Mouse (Mus musculus) cerebellum, postnatal 25 days (tissue): ENCODE data around the gene Zfp383.
"Not testable (repeated sequence)": the region's sequence is repeated elsewhere in the genome, so short reads cannot be mapped to it uniquely, and the experiment has no call there.

Source experiments
- DNase-seq, 2 experiments: peaks; one replicate each; pipeline ENCODE4 v3.0.0; 2021; ENCODE audit warnings: mixed read lengths in 2 of 2

Gene Zfp383

DNA sequence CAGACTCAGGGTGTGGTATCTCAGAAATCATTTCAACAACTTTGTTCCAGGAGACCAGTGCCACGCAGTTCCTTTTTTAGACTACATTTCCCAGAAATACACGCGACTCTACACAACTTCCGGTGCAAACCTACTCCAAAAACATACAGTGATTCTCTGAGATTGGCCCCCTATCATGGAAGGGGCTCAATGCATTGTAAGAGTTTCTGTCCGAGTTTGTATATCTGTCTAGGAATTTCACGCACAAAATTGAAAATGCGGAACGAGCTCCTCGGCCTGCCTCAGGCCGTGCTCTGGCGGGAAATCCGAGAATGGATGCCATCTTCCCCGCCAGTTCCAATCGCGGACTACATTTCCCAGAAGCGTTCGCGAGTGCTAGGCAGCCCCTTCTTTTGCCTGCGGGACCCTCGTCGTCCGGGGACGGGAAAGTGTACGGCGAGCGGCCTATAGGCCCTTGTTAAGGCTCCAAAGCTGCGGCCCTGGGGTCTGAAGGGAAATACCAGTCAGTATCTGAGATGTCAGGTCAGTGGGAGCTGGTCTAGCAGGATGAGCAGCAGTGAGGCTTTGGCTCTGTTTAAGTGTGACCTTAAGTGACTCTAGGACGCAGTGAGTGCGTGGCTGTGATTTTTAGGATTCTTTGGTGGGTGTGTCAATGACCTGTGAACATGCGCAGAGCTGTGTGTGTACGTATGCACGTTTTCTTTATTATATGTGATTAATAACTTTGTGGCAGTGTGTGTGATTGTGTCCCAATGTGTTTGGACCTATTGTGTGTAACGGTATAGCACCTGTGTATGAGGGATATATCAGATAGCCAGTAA is at the start of gene Zfp383:
Zfp383 (plus strand) TSS at position 94 of the 821 bp plus-strand sequence.
- peak; percentile 83 to 87 for DNase-seq

DNA sequence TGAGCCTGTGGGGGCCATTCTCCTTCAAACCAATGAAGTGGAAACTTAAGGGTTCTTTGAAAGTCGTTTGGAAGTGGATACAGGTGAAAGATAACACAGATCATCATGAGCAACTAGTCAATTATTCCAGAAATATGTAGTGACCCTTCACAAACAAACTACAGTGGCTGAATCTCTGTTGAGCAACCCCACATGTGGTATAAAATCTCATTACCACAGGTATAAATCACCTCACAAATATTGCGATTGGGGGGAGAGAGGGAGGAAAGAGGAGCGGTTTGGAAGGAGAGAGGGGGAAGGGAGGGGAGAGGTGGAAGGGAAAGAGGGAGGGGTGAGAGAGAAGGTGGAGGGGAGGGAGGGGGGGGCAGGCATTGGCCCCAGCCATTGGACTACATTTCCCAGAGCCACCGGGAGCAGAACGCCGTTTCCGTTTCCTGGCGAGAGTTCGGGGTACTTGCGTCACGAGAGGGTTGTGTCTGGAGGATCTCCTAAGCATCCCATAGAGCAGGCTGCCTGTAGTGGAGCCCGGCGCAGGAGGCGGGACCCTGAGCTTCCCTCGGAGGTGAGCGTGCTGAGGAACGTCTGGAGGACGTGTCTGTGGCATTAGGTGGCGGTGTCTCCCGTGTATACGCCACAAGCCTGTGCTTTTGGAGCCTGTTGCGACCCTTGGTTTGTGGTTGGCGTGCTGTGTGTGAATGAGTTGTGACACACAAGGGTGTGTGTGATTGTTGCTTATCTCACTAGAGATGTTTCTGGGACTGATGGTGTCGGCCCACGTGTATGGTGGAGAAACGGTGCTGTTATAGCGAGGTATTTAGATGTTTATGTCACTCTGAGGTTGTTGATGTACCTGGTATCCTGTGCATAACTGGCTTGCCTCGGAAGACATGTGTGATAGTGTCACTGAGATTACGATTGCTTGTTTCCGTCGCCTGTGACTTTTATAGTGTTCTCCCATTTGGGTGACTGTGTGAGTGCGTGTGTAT is 48.2 kb upstream of the Zfp383 start, which contains the start of gene Zfp420:
Zfp420 (plus strand) TSS at position 448 of the 986 bp plus-strand sequence.
- peak; percentile 89 to 96 for DNase-seq

DNA sequence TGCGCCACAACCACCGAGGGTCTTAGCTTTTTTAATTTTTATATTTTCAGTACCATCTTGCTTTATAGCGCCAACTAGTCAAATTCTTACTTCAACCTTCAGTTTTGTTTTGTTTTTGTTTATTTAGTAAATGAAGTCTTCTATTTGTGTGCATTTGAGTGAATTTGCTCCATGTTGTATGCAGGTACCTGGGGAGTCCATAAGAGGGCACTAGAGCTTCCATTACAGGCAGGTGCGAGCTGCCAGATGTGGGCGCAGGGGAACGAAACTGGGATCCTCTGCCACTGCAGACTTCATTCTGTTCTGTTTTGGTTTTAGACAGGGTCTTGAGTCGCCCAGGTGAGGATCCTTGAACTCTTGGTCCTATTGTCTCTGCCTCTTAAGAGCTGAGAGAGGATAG is 46.4 kb upstream of the Zfp383 start:
- DNase-seq: no peak

DNA sequence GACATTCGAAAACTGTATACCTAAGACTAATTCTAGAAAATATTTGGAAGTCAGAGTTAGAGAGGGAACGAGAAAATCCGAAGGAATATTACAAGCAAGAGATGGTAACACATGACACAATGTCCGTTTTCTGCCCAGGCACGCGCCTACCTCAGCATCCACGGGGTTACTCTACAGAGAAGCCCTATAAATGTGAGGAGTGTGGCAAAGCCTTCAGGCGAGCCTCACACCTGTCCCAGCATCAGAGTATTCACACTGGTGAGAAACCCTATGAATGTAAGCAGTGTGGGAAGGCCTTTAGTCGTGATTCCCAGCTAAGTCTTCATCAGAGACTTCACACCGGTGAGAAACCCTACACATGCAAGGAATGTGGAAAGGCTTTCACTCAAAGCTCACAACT is 33.8 kb upstream of the Zfp383 start:
- no peak for DNase-seq

DNA sequence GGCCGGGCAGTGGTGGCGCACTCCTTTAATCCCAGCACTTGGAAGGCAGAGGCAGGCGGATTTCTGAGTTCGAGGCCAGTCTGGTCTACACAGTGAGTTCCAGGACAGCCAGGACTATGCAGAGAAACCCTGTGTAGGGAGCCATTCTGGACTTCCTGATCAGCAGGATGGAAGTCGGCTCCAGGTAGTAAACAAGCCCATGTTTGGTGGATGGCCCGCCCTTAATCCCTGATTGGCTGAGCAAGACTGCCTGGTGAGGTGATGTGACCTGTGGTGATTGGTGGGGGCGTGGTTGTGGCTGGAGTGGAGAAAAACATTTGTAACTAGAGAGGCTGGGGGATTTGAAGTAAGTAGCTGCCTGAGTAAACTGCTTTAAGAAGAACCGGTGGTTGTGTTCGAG is 30.5 kb upstream of the Zfp383 start:
- not testable (repeated sequence) for DNase-seq

DNA sequence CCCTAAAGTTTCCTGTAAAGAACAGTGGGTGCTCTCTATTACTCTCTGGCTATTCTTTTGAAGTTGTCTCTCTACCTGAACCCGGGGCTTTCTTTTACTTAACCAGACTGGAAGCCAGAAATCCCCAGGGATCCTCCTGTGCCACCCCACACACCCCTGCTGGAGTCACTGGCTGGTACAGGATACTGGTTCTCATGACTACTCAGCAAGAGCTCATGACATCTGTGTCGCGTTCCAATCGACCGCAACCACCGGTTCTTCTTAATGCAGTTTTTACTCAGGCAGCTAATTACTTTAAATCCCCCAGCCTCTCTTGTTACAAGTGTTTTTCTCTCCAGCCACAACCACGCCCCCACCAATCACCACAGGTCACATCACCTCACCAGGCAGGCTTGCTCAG is 28.0 kb upstream of the Zfp383 start:
- DNase-seq: no peak

DNA sequence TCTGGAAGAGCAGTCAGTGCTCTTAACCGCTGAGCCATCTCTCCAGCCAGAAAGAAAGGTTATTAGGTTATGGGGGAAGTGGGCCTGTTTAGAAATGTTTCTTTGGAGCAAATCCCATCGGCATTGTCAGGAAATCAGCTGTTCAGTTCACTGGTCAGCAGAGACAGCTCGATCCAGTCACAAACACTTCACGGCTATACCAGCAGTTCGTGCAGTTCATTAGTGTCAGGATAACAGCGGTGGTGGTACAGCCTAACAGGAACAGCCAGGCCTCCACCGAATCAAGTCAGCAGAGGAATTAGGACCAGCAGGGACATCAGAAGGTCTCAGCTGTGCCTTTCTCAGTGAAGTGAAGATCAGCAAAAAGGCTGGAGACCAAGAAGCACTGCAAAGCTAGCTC is 27.1 kb upstream of the Zfp383 start:
- DNase-seq: no peak

DNA sequence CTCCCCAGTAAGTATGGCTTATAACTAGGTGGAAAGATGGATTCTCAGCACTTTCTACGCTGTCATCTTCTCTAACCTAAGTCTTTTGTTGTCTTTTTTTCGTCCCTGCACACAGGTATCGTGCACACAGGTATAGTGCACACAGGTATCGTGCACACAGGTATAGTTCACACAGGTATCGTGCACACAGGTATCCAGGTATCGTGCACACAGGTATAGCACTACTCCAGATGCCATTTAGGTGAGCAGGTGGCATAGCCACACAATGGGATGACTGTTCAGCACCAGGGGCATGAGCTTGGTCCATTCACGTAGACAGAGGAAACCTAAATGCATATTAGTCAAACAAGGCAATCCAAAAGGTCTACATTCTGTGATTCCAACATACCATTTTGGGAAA is 17.5 kb upstream of the Zfp383 start:
- no peak for DNase-seq

DNA sequence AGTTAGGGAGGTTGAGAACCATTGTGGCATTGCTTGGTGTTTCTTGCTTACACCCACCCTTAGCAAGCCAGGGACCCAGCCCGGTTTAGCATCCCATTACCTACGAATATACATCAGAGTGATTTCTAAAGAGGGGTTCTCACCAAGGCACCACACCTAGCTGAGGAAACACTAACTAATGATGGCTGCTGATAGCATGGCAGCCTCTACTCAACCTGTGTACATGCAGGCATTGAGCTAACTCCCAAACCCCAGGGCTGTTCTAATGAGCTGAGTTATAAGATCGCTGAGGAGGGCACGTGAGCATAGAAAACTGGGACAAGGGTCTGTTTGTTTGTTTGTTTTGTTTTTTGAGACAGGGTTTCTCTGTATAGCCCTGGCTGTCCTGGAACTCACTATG is 15.3 kb upstream of the Zfp383 start:
- no peak for DNase-seq

DNA sequence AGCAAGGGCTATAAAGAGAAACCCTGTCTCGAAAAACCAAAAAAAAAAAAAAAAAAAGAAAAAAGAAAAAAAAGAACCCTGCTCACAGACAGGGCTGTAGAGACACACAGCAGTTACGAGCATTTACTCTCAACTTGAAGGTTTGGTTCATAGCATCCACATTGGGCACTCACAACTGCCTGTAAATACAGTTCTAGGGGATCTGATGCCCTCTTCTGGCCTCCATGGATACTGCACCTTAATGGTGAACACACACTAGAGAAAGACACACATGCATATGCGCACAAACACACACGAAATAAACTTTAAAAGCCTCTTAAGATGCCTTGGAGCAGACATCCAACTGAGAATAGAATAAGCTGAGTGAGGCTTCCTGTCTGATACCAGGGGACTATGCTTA is 9.7 kb upstream of the Zfp383 start:
- no peak for DNase-seq

DNA sequence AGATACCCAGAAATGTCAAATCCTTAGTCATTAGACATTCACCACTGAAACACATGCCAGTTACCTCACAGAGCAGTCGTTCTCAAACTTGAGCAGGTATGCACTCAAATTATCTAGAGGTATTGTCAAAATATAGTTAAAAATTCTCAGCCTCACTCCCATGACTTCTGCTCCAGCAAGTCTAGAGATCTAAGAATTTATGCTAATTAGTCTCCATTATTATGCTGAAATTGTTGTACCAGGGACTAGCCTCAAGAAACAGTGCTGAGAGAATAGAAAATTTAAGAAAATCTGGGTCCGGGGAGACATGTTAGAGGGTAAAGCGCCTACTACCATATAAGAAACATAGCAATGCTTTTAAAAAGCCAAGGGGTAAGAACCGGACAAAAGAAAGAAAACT is 3.9 kb upstream of the Zfp383 start:
- DNase-seq: no peak

DNA sequence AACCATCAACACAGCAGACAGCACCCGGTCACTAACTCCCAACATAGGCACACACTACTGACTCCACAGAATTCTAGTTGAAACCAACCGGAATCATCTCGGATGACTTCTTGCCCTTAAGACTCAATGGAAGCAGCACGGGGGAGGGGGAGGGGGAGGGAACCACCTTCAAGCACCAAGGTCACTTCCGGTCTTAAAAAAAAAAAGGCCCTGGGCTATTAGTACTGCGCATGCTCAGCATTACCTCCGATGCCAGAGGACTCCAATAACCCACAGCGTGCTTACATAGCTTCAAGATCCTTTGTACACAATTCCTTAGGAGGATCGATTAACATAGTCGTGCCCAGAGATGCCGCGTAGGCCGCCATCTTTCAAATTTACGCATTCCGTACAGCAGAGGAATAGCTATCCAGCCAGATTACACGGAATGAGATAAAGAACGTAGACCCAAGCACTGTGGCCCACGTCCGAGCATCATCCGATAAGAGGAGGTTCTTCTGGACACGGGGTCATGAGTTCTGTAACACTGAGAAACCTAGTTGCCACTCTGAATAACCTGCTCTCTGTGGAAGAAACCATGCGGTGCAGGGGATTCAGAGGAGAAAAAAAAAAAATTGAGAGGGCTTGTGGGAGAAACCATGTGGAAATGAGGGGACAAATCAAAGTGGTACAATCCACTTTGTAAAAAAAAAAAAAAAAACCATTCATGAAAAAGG is 1.9 kb upstream of the Zfp383 start, which contains the start of gene Zfp27:
Zfp27 (minus strand) TSS at position 607 of the 716 bp plus-strand sequence.
- peak; percentile 76 to 82 for DNase-seq

DNA sequence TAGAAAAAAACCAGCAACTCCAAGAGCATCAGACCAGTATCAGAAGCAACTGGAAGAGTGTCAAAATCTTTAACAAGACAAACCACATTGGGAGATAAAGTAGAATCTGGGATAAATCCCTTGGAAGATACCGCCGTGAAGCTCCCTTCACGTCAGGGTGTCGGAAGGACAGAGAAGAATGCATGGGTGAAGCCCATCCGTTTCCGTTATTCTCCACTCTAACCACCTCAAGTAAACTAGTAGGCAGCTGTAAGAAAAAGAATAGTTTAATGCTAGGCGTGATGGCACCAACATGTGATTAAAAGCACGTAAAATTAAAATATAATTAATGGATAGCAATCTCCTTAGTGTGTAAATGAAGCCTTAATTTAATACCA is 1.4 kb upstream of the Zfp383 start:
- peak in 1 of 2 experiments; percentile 18 for DNase-seq

DNA sequence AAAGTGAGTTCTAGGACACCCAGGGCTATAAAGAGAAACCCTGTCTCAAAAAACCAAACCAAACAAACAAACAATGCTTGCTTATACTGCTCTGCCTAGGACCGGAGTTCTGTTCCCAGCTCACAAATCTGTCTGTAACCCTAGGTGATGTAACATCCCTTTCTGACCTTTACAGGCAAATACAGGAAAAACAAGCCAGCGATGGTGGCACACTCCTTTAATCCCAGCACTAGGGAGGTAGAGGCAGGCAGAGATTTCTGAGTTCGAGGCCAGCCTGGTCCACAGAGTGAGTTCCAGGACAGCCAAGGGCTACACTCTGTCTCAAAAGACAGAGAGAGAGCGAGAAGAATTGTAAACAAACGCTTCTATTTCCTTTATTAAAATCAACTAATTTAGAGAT is 817 bp upstream of the Zfp383 start:
- no peak for DNase-seq

DNA sequence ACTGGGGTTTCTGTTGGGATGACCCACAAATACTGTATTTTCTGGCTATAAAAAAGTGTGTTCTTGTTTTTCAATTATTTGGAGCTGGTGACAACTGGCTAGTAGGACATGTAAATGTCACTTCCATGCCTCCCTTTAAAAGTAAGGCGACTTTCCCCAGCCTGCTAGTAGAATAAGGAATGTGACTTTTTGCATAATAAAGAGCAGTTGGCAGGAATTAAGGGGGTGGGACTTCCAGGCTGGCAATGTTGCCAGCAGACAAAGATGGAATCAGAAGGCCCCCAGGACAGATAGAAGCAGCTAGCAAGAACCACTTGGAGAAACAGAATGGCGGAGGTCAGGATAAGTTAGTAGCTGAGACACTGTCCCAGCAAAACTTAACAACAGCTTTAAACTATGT is 2.2 kb downstream of the Zfp383 start:
- DNase-seq: no peak

DNA sequence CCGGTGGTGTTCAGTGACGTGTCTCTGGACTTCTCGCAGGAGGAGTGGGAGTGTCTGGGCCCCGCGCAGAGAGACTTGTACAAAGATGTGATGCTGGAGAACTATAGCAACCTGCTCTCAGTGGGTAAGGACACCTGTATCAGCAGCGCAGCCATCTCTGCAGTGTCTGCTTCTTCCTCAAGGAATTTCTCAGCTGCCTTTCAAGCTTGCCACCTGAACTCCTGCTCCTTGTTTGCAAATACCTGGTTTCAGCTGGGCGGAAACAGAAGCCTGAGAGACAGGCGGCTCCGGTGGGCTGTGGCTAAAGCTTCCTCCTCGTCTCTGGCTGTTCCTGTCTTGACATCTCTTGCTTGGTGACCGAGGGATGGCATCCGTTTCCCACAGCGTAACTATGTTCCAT is 4.1 kb downstream of the Zfp383 start:
- DNase-seq: no peak

DNA sequence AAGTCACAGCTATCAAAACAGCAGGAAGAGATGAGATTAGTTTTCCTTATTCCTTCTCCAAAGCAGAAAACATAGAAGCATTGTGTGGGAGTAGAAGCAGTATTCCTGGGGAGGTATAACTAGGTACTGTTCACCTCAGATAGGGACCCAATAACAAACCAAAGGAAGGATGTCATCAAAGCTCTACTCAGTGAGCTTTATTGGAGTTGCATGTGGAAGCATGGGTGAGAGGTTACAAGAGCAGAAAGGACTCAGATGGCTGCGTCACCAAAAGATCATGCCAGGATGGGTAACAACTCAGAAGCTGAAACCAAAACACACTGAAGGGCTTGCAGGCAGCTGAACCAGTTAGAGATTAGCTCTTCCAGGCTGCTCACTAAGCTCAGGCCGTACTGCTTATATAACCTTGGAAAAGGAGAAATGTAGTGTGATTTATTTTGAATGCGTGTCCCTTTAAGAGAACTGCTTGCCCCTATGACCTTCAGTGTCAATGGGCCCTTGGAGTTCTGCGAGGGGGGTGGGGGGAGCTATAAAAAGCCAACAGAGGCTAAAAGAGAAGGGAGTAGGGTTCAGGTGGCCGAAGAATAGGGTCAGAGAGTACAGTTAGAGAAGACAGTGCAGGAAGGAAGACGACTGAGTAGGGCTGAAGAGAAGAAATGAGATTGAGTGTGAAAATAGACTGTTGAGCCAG is 9.5 kb downstream of the Zfp383 start:
- no peak for DNase-seq

DNA sequence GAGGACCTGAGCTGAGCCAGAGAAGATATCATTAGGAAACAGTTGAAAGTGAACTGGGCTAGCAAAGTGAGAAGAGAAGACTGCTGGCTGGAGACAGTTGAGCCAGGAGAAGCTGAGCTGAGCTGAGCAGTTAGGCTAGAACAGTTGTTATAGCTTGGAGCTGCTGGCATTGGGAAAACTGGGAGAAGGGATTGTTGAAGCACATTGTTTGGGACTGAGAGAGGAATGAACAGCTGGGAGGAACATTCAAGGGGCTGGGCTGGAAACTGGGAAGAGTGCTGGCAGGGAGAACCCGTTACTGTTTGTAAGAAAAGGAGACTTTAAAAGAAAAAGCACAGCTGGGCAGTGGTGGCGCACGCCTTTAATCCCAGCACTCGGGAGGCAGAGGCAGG is 10.0 kb downstream of the Zfp383 start:
- no peak for DNase-seq

DNA sequence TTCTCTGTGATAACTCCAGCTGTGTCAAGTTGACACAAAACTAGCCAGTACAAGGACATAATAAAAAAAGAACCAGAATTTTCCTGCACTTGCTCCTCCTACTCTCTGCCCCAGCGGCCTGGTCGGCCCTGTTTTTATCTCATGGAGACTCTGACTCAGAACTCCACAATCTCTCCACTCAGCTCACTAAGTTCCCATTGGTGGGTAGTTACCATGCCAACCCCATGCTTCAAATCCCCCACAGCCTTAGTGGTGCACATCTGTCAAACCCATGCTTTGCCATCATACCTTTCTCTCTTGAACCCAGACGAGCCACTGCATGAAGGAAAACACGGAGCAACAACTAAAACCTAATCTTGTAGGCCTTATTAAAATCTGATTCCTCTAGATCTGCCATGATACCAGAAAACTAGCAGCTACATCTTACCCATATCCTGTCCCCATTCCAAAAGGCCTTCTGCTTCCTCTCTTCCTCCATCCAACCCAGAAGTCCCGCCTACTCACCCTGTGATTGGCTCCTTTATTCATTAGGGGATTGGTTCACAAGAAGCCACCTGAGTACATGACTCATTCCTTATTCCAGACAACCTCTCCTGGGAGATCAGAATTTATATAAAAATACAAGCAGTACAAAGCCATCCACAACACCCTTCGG is 13.5 kb downstream of the Zfp383 start:
- no peak for DNase-seq

DNA sequence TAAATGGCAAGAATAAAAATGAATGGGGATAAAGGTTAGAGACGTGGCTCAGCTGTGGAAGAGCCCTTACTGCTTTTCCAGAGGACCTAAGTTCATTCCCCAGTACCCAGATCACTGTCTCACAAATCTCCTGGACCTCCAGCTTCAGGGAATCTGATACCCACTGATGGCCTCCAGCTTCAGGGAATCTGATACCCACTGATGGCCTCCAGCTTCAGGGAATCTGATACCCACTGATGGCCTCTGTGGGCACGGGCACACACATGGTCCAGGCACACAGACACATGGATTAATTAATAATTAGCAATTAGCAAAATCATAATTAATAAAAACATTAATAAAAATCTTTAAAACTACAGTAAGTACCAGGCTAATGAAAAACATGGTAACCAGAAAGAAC is 14.8 kb downstream of the Zfp383 start:
- DNase-seq: no peak

DNA sequence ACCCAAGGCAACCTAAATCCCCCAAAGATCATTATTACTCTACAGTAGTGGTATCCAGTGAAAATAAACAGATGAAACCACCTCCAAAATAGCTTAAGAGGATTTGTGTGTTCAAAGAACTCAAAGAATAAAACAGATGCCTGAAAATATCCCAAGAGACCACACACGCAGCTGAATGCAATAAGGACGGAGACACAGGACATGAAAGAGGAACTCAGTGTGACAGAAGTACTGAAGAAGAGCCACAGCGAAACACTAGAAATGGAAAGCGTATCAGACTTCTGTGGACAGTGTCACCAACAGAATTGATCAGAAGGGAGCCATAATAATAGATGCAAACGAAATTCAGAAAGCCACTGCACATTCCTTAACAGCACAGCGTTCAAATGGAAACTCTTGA is 30.8 kb downstream of the Zfp383 start:
- no peak for DNase-seq

DNA sequence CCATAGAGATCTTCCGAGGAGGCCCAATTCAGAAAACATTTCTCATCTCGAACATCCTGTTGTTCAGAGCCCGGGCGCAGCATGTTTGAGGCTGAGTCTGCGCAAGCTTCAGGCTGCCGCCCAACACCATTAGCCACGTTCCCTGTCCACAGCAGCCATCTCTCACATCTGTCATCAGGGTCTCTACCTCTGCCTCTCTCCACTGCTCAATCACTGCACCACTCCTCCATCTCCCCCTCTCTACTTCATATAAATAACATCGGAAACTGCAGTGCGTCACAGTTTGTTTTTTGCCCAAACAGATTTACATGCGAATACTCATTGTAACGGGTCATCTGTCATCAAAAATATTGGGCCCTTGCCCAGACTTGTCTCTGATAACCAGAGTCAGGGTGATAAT is 33.0 kb downstream of the Zfp383 start:
- no peak for DNase-seq
